Mouse (Mus musculus) liver, adult 2 months (tissue): ENCODE measurements around the gene 4921539E11Rik.

Source experiments
- CTCF ChIP-seq: fragments of 200-500 bp; IDR thresholded peaks from 2 replicates; pipeline ENCODE4 v1.5.1; 2011; ENCODE audit warnings: low read depth, low read length, control low read depth
- POLR2A ChIP-seq: fragments of 200-500 bp; IDR thresholded peaks from 2 replicates; pipeline ENCODE4 v1.6.1; 2011; ENCODE audit warnings: low read length, control low read depth; ENCODE audit not compliant: insufficient read depth; ENCODE audit errors: extremely low read depth

DNA sequence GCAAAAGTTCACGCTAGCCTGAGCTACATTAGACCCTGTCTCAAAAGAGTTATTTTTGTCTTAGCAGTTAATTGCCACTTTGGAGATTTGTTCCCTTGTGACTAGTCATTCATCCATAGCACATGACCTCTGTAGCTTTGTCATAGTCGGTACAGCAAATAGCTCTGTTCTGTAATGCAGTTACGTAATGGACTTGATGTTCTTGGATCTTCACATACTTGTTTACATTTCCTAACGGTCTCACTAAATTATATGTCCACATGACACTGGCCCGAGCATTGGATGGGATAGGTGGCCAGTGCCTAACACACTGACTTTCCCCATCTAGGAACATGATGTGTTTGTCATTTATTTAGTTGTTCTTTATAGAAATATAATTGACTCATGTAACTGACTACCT is 44.5 kb upstream of the 4921539E11Rik start:
- TF ChIP-seq CTCF = no peak
- TF ChIP-seq POLR2A = no peak
